Mouse (Mus musculus) cerebellum, adult 9-10 months (tissue): ENCODE data around the gene Sh2d4b.

Experiments used
- DNase-seq: peaks from one replicate; pipeline ENCODE4 v3.0.0; 2022

Sh2d4b gene

DNA sequence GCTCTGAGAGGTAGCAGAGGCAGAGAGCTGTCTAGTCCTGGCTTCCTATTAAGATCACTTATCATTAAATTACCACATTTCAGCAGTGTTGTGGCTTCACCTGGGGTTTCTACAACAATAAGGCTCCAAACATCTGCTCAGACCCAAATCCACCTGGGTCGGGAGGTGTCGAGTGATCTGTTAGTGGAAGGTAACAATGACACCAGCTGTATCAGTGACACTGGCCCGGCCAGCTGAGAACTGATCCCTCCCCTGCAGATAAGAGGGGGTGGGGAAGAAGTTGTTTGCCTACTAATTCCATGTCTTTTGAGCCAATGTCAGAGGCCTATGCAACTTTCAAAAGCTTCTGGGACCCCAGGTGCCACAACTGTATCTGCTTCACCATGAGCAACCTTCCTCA, at the start of gene Sh2d4b:
Gene Sh2d4b, minus strand, starts transcription at position 71 of the 400 bp plus-strand sequence.
- DNase-seq = no peak

- DNase-seq = no peak
These were observed 49.4 kb upstream of the Sh2d4b start for GRCm38 (mm10) chr14:40942429-40942828.

DNA sequence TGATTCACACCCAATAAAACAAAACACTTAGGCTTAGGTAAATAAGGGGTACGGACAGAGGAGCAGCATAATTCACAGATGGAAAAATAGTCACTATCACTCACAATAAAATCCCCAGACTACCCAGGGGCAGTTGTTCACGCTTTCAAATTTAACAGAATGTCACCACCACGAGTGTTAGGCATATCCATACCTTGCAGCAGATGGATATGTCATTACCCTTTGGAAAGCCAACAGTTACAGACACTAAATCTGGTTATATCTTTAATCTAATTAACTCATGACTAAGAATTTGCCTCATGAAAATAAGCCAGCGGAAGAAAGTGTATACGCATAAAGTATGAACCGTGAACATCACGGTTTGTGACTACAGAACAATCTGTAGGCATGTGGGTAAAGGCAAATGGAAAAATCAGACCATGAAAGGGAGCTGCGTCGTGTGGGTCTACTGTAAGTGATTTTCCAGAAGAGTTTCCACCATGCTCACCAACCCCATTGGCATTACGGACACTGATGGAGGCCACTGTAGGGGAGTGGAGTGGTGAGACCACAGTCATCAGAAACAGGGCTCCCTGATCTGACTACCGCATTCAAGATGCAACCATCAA, 45.4 kb upstream of the Sh2d4b start:
- DNase-seq = no peak

- no peak for DNase-seq
These were observed 44.0 kb upstream of the Sh2d4b start for GRCm38 (mm10) chr14:40937052-40937451.

GRCm38 (mm10) chr14:40935481-40935880, 42.4 kb upstream of the Sh2d4b start:
- DNase-seq = no peak

GRCm38 (mm10) chr14:40935054-40935453, 42.0 kb upstream of the Sh2d4b start:
- no peak for DNase-seq

- no peak for DNase-seq
These were observed 40.3 kb upstream of the Sh2d4b start for GRCm38 (mm10) chr14:40933328-40933727.

- DNase-seq = no peak
These were observed 39.2 kb upstream of the Sh2d4b start for GRCm38 (mm10) chr14:40932225-40932624.

DNA sequence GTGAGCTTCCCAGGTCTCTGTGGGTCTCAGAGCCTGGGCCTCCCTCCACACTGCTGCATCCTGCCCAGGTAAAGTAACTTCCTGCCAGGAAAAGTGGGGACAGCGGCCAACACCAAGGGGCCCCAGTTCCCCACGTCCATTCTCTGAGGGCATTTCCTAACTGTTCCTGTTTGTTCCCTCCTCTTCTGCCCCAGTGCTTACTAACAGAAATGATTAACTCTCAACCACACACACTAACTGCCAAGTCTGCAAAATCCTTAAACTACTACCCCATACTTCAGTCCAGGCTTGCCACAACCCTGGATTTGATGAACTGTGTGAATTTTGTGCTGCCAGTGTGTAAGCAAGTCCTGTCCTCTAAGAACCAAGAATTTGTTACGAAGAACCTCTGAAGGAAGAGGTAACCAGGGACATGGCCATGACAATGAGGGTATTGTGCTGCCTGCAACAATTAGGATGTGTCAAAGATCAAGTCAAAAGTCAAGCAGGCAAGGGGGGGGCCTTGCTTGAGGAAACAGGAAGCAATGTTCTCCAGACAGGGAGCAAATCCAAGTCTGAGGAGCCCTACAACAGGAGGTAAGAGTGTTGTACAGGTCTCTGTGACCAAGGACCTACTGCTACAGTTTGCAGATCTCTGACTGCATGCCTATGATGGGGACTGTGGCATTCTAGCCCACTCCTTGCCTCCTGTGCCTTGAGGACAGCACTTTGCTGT, 38.2 kb upstream of the Sh2d4b start:
- DNase-seq = no peak

GRCm38 (mm10) chr14:40929943-40930342, 36.9 kb upstream of the Sh2d4b start:
- DNase-seq = no peak

GRCm38 (mm10) chr14:40928897-40929296, 35.8 kb upstream of the Sh2d4b start:
- no peak for DNase-seq

DNA sequence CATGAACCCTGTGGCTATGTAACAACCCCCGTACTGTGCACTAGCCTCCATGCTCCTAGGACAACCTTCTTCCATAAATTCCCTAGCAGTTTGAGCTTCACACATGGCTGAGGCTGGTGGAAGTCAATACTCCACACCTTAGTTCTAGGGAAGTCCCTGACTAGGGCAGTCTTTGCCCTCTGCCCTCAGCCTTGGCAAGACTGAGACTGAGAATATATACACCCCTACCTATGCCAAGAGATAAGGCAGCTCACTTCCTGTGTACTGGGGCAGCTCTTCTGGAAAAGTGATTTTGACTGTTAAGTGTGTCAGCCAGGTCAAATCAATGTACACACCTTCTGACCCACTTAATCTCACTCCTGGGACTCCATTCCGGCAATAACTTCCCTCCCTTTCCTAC, 34.0 kb upstream of the Sh2d4b start:
- DNase-seq = no peak

- peak; percentile 23 for DNase-seq
These were observed 31.5 kb upstream of the Sh2d4b start for GRCm38 (mm10) chr14:40924378-40925113.

- DNase-seq = no peak
These were observed 28.2 kb upstream of the Sh2d4b start for GRCm38 (mm10) chr14:40921241-40921640.

- DNase-seq = no peak
These were observed 26.5 kb upstream of the Sh2d4b start for GRCm38 (mm10) chr14:40919521-40919920.

GRCm38 (mm10) chr14:40918477-40918876, 25.4 kb upstream of the Sh2d4b start:
- no peak for DNase-seq

GRCm38 (mm10) chr14:40917632-40918031, 24.6 kb upstream of the Sh2d4b start:
- peak; percentile 86 for DNase-seq

GRCm38 (mm10) chr14:40916667-40917066, 23.6 kb upstream of the Sh2d4b start:
- no peak for DNase-seq

GRCm38 (mm10) chr14:40915838-40916237, 22.8 kb upstream of the Sh2d4b start:
- DNase-seq = no peak

DNA sequence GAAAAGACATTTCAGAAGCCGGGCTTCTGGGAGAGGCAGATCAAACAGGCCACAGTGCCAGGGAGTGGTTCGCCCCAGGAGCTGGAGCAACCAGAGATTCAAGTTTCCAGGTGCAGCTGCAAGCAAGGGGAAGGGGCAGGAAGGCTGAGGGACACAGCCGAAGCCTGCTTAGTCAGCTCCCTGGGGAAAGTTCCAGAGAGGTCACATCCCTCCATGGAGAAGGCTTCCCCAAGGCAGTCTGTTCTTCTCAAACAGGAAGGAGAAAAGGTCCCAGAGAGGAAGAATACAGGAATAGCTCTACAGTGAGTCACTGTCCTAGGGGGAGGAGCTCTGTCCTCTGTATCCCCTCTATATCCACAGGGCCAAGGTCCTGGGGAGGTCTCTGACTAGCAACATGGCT, 21.6 kb upstream of the Sh2d4b start:
- DNase-seq = no peak

DNA sequence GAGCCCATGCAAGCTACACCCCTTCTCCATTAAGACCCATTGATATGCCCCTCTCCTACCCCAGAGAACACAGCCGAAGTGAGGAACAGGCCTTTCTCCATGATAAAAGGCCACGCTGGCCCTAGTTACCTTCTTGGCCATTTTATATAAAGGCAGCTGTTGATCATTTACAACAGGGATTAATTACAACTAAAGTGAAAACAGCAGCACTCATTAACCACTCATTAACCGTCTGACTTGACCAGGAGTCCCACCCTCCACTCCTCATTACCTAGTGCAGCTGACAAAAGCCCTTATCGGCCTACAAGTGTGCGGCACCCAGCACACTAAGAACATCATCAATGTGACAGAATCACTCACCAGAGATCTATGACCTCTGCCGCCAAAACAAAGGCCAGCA, 20.6 kb upstream of the Sh2d4b start:
- no peak for DNase-seq

DNA sequence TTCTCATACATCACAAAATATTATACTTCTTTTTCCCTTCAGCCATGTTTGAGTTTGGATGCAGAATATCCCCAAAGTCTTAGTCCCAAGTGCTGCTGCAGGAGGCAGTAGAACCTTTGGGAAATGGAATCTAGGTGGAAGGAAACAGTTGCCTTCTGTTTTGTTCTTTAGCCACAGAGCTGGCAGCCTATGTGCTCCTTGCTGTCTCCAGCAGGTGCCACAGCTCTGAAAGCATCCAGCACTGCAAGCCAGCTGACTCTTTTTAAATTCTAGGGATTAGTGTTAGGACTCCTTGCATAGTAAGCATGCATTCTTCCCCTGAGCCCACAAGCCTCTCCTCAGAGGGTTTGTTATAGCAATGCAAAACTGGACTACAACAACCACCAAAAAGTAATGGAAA, 18.5 kb upstream of the Sh2d4b start:
- DNase-seq = no peak

GRCm38 (mm10) chr14:40908763-40909162, 15.7 kb upstream of the Sh2d4b start:
- DNase-seq = no peak

DNA sequence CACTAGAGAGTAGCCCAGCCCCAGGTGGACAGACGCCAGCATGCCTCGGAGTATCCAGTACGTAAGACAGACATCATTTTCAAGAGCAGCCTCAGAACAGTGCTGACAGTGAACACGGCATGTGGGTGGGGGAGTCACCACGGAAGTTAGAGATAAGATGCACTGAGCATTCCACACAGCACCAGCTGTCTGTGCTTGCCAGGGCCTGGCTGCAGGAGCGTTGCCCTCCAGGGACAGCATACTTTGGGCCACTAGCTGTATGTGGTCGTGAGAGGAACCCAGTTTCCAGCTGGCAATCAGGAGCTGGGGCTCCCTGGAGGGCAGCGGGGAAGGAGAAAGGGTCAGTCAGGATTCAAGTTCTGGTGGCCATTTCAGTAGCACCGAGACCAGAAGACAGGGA, 13.7 kb upstream of the Sh2d4b start:
- DNase-seq = no peak
